ENCODE assay signal across 13 mouse cellular contexts in genomic region chr14:31087433-31087832, GRCm38 (mm10). TPM values are rescaled to one million over a fixed set of nuclear protein-coding genes. Genes with fewer than 3 reads are reported as not detected.
DNase-seq lines count a peak whose midpoint lies in the region; ATAC-seq and TF ChIP-seq lines count a peak whose summit lies in the region.
"Had no signal": no experiment of that assay in that cellular context is flagged by ENCODE, and none has a peak within 500 bp of the region (broad histone marks: within the 10 kb centered on the region; RNA-seq: fewer than 3 reads in every experiment).

No protein-coding gene starts in this region.

- peaks cover 63% of the 10 kb centered on the region for H3K36me3 ChIP-seq in intestine, postnatal 0 days (ENCODE audit: control insufficient read depth, insufficient read depth)
- H3K36me3 ChIP-seq in intestine, embryonic 15.5 days, result peaks cover 19% of the 10 kb centered on the region

- H3K27me3 ChIP-seq in intestine, postnatal 0 days (replicated peaks; ENCODE audit: control insufficient read depth, insufficient read depth, low read length), result no peaks in the 10 kb centered on the region
- no peaks in the 10 kb centered on the region for H3K27me3 ChIP-seq in intestine, embryonic 15.5 days (replicated peaks)
- H3K27me3 ChIP-seq: liver, embryonic 13.5 days had no signal

- H3K4me1 ChIP-seq in intestine, postnatal 0 days (replicated peaks; ENCODE audit: control insufficient read depth, insufficient read depth, low read length), result no peaks in the 10 kb centered on the region
- no peaks in the 10 kb centered on the region for H3K4me1 ChIP-seq in intestine, embryonic 15.5 days (replicated peaks)
- H3K4me1 ChIP-seq: embryonic facial prominence, embryonic 10.5 days; forebrain, embryonic 10.5 days had no signal

- 82% methylated on average over 6 of the region's 6 CpGs for WGBS in intestine, postnatal 0 days
- WGBS in intestine, embryonic 15.5 days, result 80% methylated on average over 6 of the region's 6 CpGs
- WGBS in large intestine, adult 2 months, result 73% methylated on average over 6 of the region's 6 CpGs

- no peak overlapping the region for H3K4me2 ChIP-seq in intestine, postnatal 0 days (replicated peaks; ENCODE audit: low read depth)
- no peak overlapping the region for H3K4me2 ChIP-seq in intestine, embryonic 15.5 days (replicated peaks)
- H3K4me2 ChIP-seq: liver, embryonic 13.5 days had no signal

- H3K9me3 ChIP-seq in intestine, postnatal 0 days (ENCODE audit: control insufficient read depth), result no peaks in the 10 kb centered on the region
- no peaks in the 10 kb centered on the region for H3K9me3 ChIP-seq in intestine, embryonic 15.5 days
- H3K9me3 ChIP-seq: embryonic facial prominence, embryonic 10.5 days; forebrain, embryonic 10.5 days; liver, embryonic 13.5 days had no signal

- H3K4me3 ChIP-seq in intestine, postnatal 0 days (ENCODE audit: low read depth, low read length), result no peak overlapping the region
- H3K4me3 ChIP-seq in intestine, embryonic 15.5 days (replicated peaks), result no peak overlapping the region
- H3K4me3 ChIP-seq: embryonic facial prominence, embryonic 10.5 days; forebrain, embryonic 10.5 days; liver, embryonic 13.5 days had no signal

- peak; percentile 63 for TF ChIP-seq CTCF in intestine, postnatal 0 days (IDR thresholded peaks at IDR 0.05; ENCODE audit: low read depth)

- DNase-seq in thymus, postnatal 25 days, result peak; percentile 9
- DNase-seq in thymus, postnatal 0 days (ENCODE audit: low spot score), result no peak
- DNase-seq in large intestine, adult 2 months (ENCODE audit: low read depth, low spot score), result peak; percentile 2
- DNase-seq in thymus, postnatal 4 days, result peak; percentile 36
- no peak for DNase-seq in urinary bladder, postnatal 10 days (ENCODE audit: low spot score)
- no peak for DNase-seq in natural killer cell, adult 2 months (ENCODE audit: low spot score in 2 of 2)
- DNase-seq: cerebellum, adult 2 months; liver, embryonic 13.5 days had no signal

- ATAC-seq in intestine, postnatal 0 days, result no peak
- no peak for ATAC-seq in intestine, embryonic 15.5 days
- ATAC-seq: inflammation-experienced regulatory T-cells, adult 6 months had no signal

- H3K9ac ChIP-seq in intestine, postnatal 0 days (ENCODE audit: low read depth, low read length), result no peak overlapping the region
- H3K9ac ChIP-seq in intestine, embryonic 15.5 days, result no peak overlapping the region
- H3K9ac ChIP-seq: liver, embryonic 13.5 days had no signal

- H3K27ac ChIP-seq in intestine, postnatal 0 days (ENCODE audit: low read depth, low read length), result no peak overlapping the region
- no peak overlapping the region for H3K27ac ChIP-seq in intestine, embryonic 15.5 days
- H3K27ac ChIP-seq: embryonic facial prominence, embryonic 10.5 days; forebrain, embryonic 10.5 days; liver, embryonic 13.5 days had no signal

RNA-seq across cellular contexts. Expression of gene Smim4, which starts 41.3 kb away (rescaled TPM):
- 127 and 132 TPM in 2 replicates for polyA plus RNA-seq in intestine, postnatal 0 days (2015; fragmentation: Nextera tagmentation; extraction: Ambion mirVana)
- 90.1 TPM in 2 replicates for polyA plus RNA-seq in intestine, embryonic 15.5 days (2015; fragmentation: Nextera tagmentation; extraction: Ambion mirVana)
- 244 and 262 TPM in 2 replicates for polyA plus RNA-seq in thymus, postnatal 0 days (2015; fragmentation: Nextera tagmentation; extraction: Ambion mirVana)
- 25.4 and 30.4 TPM in 2 replicates for polyA plus RNA-seq in large intestine, adult 2 months (2012; rRNA removed)

RNA-seq across cellular contexts. Expression of gene Nt5dc2, which starts 43.4 kb away (rescaled TPM):
- 31.2 and 34.9 TPM in 2 replicates for polyA plus RNA-seq in intestine, postnatal 0 days (2015; fragmentation: Nextera tagmentation; extraction: Ambion mirVana)
- 261 and 315 TPM in 2 replicates for polyA plus RNA-seq in intestine, embryonic 15.5 days (2015; fragmentation: Nextera tagmentation; extraction: Ambion mirVana)
- 111 and 116 TPM in 2 replicates for polyA plus RNA-seq in thymus, postnatal 0 days (2015; fragmentation: Nextera tagmentation; extraction: Ambion mirVana)
- polyA plus RNA-seq in large intestine, adult 2 months (2012; rRNA removed), result 9.5 and 9.8 TPM in 2 replicates
- polyA plus RNA-seq: inflammation-experienced regulatory T-cells, adult 6 months had no signal

Comparison
In these comparisons a context has a peak if more than half of its experiments do, and no peak if none do; other contexts are left out.
1. DNase-seq: peak in thymus, postnatal 25 days (single experiment), large intestine, adult 2 months (single experiment) and thymus, postnatal 4 days (single experiment); none in thymus, postnatal 0 days (single experiment), urinary bladder, postnatal 10 days (single experiment) and natural killer cell, adult 2 months (0 of 2).